Mouse (Mus musculus) bone marrow macrophage, adult 2 months (primary cell): ENCODE measurements around the gene Gm48552.

ENCODE experiments used
- CTCF ChIP-seq: IDR thresholded peaks from 2 replicates; pipeline ENCODE4 v1.5.1; 2012; ENCODE audit warnings: low read depth, mild to moderate bottlenecking, low read length, moderate library complexity
- POLR2A ChIP-seq: IDR thresholded peaks from 2 replicates; pipeline ENCODE4 v1.6.1; 2012; ENCODE audit warnings: mild to moderate bottlenecking, low read depth, low read length, borderline replicate concordance

DNA sequence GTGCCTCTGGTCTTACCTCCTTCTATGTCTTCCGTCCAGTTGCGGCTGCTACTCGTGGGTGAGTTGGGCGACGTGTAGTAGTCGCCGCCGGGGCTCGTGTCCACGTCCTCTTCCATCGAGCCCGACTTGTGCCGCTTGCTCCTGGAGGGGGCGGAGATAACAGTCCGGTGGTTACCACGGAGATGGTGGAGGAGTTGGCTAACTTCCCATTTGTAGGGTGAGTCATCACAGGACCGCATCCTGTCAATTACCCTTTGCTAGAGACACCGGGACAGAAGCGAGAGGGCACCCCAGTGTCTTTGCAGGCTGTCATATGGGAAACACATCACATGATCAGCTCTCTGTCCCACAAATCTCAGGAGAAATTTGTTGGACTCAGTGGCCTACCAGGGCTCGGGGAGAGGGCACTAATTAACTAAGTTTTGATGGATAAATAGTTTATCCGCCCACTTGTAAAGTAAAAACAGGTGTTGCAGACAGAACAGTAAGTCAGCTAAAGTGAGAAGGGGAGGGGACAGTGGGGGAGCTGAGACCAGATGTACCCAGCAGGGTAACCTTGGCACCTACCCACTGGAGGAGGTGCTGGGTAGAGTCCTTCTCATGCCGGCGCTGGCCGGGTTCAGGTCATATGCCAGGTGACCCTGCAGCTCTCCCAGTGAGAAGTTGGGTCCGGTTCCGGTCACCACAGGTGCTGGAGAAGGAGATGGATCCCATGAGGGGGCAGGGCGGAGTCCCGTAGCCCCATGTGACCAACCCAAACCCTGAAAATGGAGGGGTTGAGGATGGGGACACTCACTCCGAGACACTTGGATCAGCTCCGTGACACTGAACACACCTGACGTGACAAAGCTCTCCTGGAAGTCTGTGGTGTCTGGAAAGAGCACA lies 19.0 kb downstream of the Gm48552 start:
- TF ChIP-seq CTCF (no peak), POLR2A (no peak)
